Mouse (Mus musculus): ENCODE results near the gene Klra5.
"Not testable (repeated sequence)": the region's sequence is repeated elsewhere in the genome, so short reads cannot be mapped to it uniquely, and the experiment has no call there.

Klra5 gene

GRCm38 (mm10) chr6:129917476-129917946 lies at the start of gene Klra5:
TSS of gene Klra5 (minus strand) at chr6:129917650.
- not testable (repeated sequence) for DNase-seq (ENCODE audit: low read depth, low spot score)

GRCm38 (mm10) chr6:129916996-129917395 lies 454 bp downstream of the Klra5 start:
- no peak for DNase-seq (ENCODE audit: low read depth, low spot score)

GRCm38 (mm10) chr6:129882525-129882924 lies 34.9 kb downstream of the Klra5 start:
- DNase-seq (ENCODE audit: low read depth, low spot score): no peak

GRCm38 (mm10) chr6:129876549-129876948 lies 40.9 kb downstream of the Klra5 start, which contains the start of gene Klra17:
TSS of gene Klra17 (minus strand) at chr6:129876672.
- DNase-seq (ENCODE audit: low read depth, low spot score): no peak

GRCm38 (mm10) chr6:129862349-129862748 lies 55.1 kb downstream of the Klra5 start, which contains the start of gene Gm17631:
TSS of gene Gm17631 (plus strand) at chr6:129862649.
- not testable (repeated sequence) for DNase-seq (ENCODE audit: low read depth, low spot score)

All from brain, embryonic 18.5 days (tissue).